Mouse (Mus musculus) spleen, postnatal 4 days (tissue): ENCODE data around the gene Myo1c.

ENCODE experiments used
- DNase-seq, 2 experiments: peaks; one replicate each; pipeline ENCODE4 v3.0.0; 2022; ENCODE audit warnings: low spot score in 2 of 2

The Myo1c gene

GRCm38 (mm10) chr11:75716661-75717325 lies 66.5 kb downstream of the Myo1c start:
- no peak for DNase-seq

GRCm38 (mm10) chr11:75722339-75722738 lies 72.0 kb downstream of the Myo1c start:
- no peak for DNase-seq
